Mouse (Mus musculus): ENCODE results near the gene Uxs1.

GRCm38 (mm10) chr1:43732100-43732499 is 95.5 kb downstream of the Uxs1 start:
- TF ChIP-seq CTCF (IDR thresholded peaks at IDR 0.05; ENCODE audit: insufficient read depth, low read depth, low read length) (no peak), POLR2A (IDR thresholded peaks at IDR 0.05; ENCODE audit: insufficient read depth, low read depth, low read length) (no peak)

All from olfactory bulb, adult 2 months (tissue).